Mouse (Mus musculus): Measurements from ENCODE around the gene Pnpla6.
"Not testable (repeated sequence)": the region's sequence is repeated elsewhere in the genome, so short reads cannot be mapped to it uniquely, and the experiment has no call there.

The Pnpla6 gene

DNA sequence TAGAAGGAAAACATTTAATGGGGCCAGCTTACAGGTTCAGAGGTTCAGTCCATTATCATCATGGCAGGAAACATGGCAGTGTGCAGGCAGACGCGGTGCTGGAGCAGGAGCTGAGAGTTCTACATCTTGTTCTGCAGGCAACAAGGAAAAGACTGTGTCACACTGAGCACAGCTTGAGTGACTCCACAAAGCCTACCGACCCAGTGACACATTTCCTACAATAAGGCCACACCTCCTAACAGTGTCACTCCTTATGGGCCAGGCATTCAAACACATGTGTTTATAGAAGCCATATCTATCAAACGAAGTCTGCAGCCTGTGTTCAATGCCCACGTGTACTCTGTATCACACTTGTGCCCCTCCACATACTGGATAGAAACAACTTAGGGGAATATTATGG is 54.6 kb downstream of the Pnpla6 start:
- no peak for ATAC-seq (ENCODE audit: insufficient number of reproducible peaks, low FRiP score, low TSS enrichment)

DNA sequence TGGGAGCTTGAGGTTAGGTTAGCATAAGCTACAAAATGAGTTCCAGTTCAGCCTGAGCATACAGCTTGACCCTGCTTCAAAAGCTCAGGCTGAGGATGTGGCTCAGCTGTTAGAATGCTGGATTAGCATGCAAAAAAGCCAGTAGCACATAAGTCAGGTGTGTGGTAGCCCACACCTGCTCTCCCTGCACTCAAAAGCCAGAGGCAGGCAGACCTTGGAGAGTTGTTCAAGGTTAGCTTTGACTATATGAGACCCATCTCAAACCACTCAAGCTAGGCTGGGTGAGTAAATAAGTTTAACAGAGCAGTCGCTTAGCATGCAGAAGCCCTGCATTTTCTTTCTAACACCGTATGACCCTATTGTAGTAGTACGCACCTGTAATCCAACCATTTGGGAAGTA is 59.4 kb downstream of the Pnpla6 start:
- no peak for ATAC-seq (ENCODE audit: insufficient number of reproducible peaks, low FRiP score, low TSS enrichment)

DNA sequence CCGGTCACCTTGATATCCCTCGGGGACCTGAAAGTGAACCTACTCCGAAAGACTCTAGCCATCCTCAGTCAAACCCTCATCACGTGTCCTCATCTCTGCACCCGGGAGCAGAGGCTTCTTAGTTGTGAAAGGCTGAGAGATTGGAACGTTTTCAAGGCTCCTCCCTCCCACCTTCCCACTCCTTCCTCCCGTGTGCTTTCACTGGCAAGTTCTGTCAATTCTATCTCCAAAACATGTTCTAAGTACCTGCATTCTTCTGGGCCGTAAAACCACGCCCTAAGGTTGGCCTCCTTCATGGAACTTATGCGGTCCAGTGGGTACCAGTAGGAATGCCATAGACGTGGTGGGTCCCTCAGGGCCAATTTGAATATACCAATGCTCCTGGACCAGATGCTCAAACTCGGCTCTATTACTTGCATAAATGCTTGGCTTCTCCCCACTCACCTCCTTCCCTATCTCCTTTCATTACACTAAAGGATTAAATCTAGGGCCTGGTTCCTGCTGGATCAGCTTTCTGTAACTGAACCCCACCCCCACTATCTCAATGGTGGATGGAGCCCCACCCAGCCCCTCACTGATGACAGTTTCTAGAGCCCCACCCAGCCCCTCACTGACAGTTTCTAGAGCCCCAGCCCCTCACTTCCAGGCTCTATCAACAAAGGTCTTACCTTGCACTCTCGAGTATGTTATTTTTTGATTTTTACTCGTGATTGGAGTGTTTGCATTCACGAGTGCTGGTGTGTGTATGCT is 61.2 kb downstream of the Pnpla6 start:
- no peak for ATAC-seq (ENCODE audit: insufficient number of reproducible peaks, low FRiP score, low TSS enrichment)

DNA sequence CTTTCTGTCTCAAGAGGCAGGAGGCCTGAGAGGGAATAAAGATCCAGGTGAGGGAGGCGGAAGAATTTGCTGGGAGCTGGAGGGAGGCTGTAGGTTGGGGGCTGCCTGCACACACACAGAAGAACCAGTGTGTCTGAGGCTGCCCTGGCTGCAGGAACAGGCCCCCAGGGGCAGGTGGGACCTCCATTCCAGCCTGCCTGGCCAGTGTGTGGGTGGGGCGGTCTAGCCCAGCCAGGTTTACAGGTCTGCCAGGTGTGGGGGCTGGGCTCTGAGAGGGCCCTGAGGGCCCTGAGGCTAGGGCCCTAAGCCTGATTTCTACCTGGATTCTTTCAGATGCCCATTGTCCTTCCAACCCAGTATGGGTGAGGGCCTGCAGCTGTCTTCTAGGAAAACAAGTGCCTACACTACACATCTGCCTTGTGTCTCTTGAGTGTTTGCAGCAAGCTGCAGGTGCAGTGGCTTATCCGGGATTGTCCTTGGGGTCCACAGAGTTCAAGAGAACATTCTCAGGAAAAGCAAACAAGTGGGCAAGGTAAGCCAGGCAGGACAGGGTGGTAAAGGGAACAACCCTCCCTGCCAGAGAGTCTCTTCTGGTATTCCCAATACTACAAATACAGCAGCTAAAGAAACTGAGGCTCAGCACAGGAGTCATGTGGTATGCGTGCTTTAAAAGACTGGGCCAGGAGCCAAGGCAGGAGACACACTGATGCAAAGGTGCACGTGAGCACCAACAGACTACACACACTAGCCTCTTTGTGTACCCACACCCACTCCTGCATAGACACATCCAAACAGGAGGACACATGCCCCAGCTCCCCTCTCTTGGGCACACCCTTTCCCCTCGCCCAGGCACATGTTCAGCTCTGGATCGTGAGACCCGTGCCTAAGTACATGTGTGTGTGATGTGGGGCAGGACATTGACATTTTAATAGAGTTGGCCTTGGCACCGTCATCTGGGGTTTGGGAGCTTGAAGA is 64.5 kb downstream of the Pnpla6 start:
- no peak for ATAC-seq (ENCODE audit: insufficient number of reproducible peaks, low FRiP score, low TSS enrichment)

DNA sequence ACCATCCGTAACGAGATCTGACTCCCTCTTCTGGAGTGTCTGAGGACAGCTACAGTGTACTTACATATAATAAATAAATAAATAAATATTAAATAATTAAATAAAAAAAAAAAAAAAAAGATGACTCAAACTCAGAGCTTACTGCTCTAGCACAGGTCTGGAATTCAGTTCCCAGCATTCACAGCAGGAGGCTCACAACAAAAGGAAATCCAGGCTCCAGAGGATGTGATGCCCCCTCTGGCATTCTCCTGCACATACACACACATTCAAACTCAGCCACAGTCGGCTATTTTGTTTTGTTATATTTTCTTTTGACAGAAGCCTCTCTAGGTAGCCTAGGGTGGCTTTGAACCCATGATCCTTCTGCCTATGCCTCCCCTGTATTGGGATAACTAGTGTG is 66.8 kb downstream of the Pnpla6 start:
- not testable (repeated sequence) for ATAC-seq (ENCODE audit: insufficient number of reproducible peaks, low FRiP score, low TSS enrichment)

DNA sequence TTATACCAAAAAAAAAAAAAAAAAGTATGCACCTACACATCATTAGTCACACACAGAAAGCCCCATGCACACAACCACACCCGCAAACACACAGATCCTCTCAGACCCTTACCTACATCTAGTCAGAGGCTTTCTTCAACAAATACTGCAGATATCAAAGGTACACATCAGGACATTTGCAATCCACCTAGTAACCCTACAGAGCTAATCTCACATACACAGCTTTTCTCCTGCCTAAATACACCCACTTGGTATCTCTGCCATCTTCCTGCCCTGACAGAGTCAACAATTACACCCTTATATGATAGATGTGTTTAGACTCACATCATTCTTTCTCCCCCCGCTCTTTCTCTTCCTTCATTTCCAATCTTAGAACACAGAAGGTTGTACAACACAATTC is 71.3 kb downstream of the Pnpla6 start:
- ATAC-seq (ENCODE audit: insufficient number of reproducible peaks, low FRiP score, low TSS enrichment): no peak

DNA sequence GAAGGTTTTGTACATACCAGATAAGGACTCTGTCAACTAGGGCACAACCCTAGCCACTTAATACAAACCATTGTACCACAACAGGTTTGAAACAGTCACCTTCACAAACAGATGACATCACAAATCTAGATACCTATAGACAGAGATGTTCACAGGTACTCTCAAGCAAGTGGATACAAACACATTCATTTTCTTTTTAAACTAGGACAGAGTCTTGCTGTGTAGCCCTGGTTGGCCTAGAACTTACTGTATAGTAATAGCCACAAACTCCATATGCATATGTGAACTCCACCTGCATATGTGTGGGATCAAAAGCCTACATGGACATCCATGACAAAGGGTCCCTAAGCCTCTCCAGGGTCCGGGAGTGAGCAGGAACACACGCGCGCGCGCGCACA is 71.8 kb downstream of the Pnpla6 start, which contains the start of gene Camsap3:
Gene Camsap3, plus strand, starts transcription at position 301 of the 398 bp plus-strand sequence.
- no peak for ATAC-seq (ENCODE audit: insufficient number of reproducible peaks, low FRiP score, low TSS enrichment)

DNA sequence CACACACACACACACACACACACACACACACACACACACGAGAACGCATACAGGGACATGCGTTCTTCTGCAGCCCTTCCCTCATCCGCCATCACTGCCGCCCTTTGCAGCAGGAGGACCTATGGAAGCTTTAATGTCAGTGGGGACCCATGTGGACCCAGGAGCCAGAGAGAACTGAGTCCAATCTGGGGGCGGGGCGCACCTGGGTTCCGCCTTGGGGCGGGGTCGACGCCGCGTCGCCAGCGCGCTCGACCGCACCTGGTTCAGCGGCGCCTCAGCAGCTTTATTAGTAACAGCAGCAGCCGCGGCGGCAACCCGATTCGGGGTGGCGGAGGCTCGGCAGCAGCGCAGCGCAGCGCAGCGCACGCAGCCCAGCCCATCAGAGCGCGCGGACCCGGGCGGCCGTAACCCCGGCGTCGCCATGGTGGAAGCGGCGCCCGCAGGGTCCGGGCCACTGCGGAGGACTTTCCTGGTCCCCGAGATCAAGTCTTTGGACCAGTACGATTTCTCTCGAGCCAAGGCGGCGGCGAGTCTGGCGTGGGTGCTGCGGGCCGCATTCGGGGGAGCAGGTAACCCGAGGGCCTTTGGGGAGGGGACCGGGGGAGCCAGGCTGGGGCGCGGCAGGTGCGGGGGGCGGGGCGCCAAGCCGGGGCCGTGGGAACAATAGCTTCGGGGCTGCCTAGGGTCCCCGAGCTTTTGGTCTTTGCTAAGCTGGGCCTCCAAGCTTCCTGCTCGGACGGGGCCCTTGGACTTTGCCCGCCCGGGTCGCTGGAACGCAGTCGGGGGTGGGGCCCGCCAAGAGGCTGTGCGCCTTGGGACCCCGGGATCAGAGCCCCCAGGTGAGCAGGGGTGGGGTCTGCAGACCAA is 72.4 kb downstream of the Pnpla6 start:
- peak; percentile 63 for ATAC-seq (ENCODE audit: insufficient number of reproducible peaks, low FRiP score, low TSS enrichment)

DNA sequence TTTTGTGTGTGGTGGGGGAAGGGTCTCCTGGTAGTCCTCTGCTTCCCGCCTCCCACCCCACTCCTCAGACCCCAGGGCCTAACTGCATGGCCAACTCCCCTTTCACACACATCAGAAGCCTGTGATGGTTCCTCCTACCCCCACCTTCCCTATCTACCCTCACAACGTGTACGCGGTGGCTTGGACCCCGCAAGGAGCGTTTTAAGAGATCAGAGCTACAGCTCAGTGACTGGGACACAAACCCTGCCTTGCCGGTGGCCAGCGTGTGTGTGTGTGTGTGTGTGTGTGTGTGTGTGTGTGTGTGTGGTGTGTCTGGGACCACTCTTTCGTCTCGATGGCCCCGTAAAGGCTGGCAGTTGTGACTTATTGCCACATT is 73.1 kb downstream of the Pnpla6 start:
- ATAC-seq (ENCODE audit: insufficient number of reproducible peaks, low FRiP score, low TSS enrichment): 0 out of 2 replicates have a peak, but pooled peaks have one; percentile 13

DNA sequence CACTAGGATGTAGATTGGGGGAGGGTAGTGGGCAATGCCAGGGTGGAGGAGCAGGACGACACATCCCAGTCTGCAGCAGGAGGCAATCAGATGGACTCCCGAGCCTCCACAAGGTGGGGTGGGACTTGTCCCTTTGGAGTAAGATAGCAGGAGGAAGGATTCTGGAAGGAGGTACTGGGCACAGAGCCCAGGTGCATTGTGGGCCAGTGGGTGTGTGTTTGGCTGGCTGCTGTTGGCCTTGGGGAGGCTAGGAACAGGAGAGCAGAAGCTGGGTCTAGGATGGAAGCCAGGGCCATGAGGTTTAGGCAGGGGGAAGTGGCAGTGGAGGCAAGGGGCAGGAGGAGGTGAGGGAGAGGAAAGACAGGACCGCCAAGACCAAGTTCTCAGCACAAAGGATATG is 78.3 kb downstream of the Pnpla6 start:
- ATAC-seq (ENCODE audit: insufficient number of reproducible peaks, low FRiP score, low TSS enrichment): peak; percentile 18; the same call in 1 of the 2 replicates
